In genomic region chr5:99857106-99857637, GRCm38 (mm10) we compare ENCODE assay signal across 16 mouse cellular contexts. TPM values are rescaled to one million over a fixed set of nuclear protein-coding genes. Genes with fewer than 3 reads are reported as not detected.
DNase-seq lines count a peak whose midpoint lies in the region; ATAC-seq lines count a peak whose summit lies in the region.
"Had no signal": no experiment of that assay in that cellular context is flagged by ENCODE, and none has a peak within 500 bp of the region (broad histone marks: within the 10 kb centered on the region; RNA-seq: fewer than 3 reads in every experiment).

No protein-coding gene starts in this region.

- no peak overlapping the region for H3K27ac ChIP-seq in limb, embryonic 11.5 days (replicated peaks; ENCODE audit: low read depth, low read length)
- H3K27ac ChIP-seq: forebrain, embryonic 15.5 days; neural tube, embryonic 15.5 days had no signal

- H3K4me3 ChIP-seq in limb, embryonic 11.5 days (ENCODE audit: low read depth, low read length): no peak overlapping the region
- H3K4me3 ChIP-seq: forebrain, embryonic 15.5 days; neural tube, embryonic 15.5 days had no signal

- H3K9ac ChIP-seq in limb, embryonic 11.5 days (ENCODE audit: low read length): no peak overlapping the region
- H3K9ac ChIP-seq: forebrain, embryonic 15.5 days; neural tube, embryonic 15.5 days had no signal

- 31% methylated on average over 14 of the region's 14 CpGs for WGBS in limb, embryonic 11.5 days

- no peaks in the 10 kb centered on the region for H3K36me3 ChIP-seq in limb, embryonic 11.5 days (ENCODE audit: control insufficient read depth, insufficient read depth, low read length)
- H3K36me3 ChIP-seq: forebrain, embryonic 15.5 days; neural tube, embryonic 15.5 days had no signal

- H3K4me1 ChIP-seq in limb, embryonic 11.5 days (ENCODE audit: control insufficient read depth, insufficient read depth, low read length): peaks cover 7% of the 10 kb centered on the region; the same call in 1 of the 2 replicates
- H3K4me1 ChIP-seq: neural tube, embryonic 15.5 days had no signal

- H3K9me3 ChIP-seq in limb, embryonic 11.5 days (ENCODE audit: control insufficient read depth, low read length): no peaks in the 10 kb centered on the region
- H3K9me3 ChIP-seq: forebrain, embryonic 15.5 days; neural tube, embryonic 15.5 days had no signal

- H3K27me3 ChIP-seq in limb, embryonic 11.5 days (ENCODE audit: control insufficient read depth, insufficient read depth, low read length): no peaks in the 10 kb centered on the region
- H3K27me3 ChIP-seq: forebrain, embryonic 15.5 days; neural tube, embryonic 15.5 days had no signal

- peak; percentile 37 for DNase-seq in embryo, embryonic 11 days
- DNase-seq in embryo, embryonic 9.5 days (ENCODE audit: extremely low spot score): no peak
- peak; percentile 17 to 37 for DNase-seq in kidney, postnatal 4 days
- no peak for DNase-seq in kidney, postnatal 36 days
- peak; percentile 41 for DNase-seq in limb, embryonic 11.5 days (ENCODE audit: low spot score)
- DNase-seq in thymus, postnatal 14 days: peak; percentile 87
- no peak for DNase-seq in layer of hippocampus, adult 9-10 months (ENCODE audit: low spot score)
- no peak for DNase-seq in gastrocnemius, postnatal 14 days
- DNase-seq: adrenal gland, adult 2 months; kidney, postnatal 10 days; right cerebral cortex, postnatal 25 days had no signal

- peak overlapping the region; percentile 29 for H3K4me2 ChIP-seq in limb, embryonic 11.5 days (ENCODE audit: low read depth, severe bottlenecking)
- H3K4me2 ChIP-seq: forebrain, embryonic 15.5 days; neural tube, embryonic 15.5 days had no signal

- no peak for ATAC-seq in limb, embryonic 11.5 days (ENCODE audit: insufficient number of reproducible peaks, low FRiP score, low TSS enrichment, low read depth)
- ATAC-seq: forebrain, embryonic 15.5 days; lung, postnatal 0 days had no signal

- intact Hi-C loops in gastrocnemius, postnatal 14 days (cut with DNase I; ENCODE audit: low total_unique reads): no loop called here

RNA-seq across cellular contexts. Expression of gene Vamp9, which starts 48.9 kb away (rescaled TPM):
- polyA plus RNA-seq in limb, embryonic 11.5 days (2014; fragmentation: Nextera tagmentation; extraction: Ambion mirVana): 0.30 and 0.35 TPM in 2 replicates
- total RNA-seq in gastrocnemius, postnatal 14 days (2021): not detected
- total RNA-seq: liver, adult 2 months had no signal
- polyA plus RNA-seq: liver, adult 2 months; lung, postnatal 0 days; stomach, embryonic 16.5 days had no signal

Comparison
In these comparisons a context has a peak if more than half of its experiments do, and no peak if none do; other contexts are left out.
1. DNase-seq: peak in embryo, embryonic 11 days (single experiment), kidney, postnatal 4 days (2 of 2), limb, embryonic 11.5 days (single experiment) and thymus, postnatal 14 days (single experiment); none in embryo, embryonic 9.5 days (single experiment), kidney, postnatal 36 days (0 of 2), layer of hippocampus, adult 9-10 months (single experiment) and gastrocnemius, postnatal 14 days (single experiment).